Mouse (Mus musculus) bone marrow, adult 2 months (tissue): ENCODE measurements at regions not wholly inside any gene's neighbourhood (a gene's known extent, or its start where the extent isn't known, plus 50 kb on each side); places are given as distances from the start of the nearest gene placed in this dataset.

ENCODE experiments used
- CTCF ChIP-seq: fragments of 200-500 bp; IDR thresholded peaks from 2 replicates; pipeline ENCODE4 v1.5.1; 2011; ENCODE audit warnings: low read length, control low read depth; ENCODE audit not compliant: control insufficient read depth, insufficient read depth
- POLR2A ChIP-seq: fragments of 200-500 bp; IDR thresholded peaks from 2 replicates; pipeline ENCODE4 v1.6.1; 2011; ENCODE audit warnings: low read depth, mild to moderate bottlenecking, control low read depth, low read length, borderline replicate concordance; ENCODE audit not compliant: control insufficient read depth

DNA sequence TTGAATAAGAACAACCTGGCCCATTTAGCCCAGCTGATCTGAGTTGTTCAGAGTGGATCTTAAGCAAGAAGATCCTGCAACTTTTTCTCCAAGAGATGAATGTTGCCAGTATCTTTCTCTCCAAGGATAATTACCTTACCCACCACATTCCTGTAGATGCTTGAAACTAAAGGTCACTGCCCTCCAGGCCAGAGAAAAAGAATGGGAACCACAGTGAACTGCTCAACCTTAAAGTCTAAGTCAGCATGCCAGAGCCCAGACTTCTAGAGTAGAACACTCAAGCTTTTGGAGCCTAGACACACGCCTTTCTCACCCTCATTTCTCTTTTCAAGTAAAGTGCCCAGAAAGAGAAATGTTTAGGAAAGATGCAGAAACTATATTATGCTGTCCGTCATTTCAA is 166.5 kb upstream of the Tsc22d2 start:
- no peak for TF ChIP-seq POLR2A
- TF ChIP-seq CTCF, result no peak
